Mouse (Mus musculus): ENCODE results near the gene Gm42420.

DNA sequence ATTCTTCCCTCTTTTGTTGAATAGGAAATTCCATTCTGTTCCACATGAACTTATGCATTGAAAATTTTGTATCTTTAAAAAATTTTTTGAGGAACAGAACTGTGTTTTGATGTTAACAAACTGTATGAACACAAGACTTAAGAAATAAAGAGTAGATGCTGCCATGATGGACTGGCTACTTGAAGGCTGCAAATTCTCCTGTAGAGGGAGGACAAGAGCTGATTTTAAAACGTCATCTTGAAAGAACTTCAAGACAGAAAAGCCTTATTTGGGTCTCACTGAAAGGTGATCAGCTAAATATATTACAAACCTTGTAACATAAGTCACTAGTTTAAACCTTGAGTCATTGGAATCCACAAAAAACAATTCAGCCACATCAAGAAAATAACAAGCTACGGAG is 24.7 kb downstream of the Gm42420 start:
- TF ChIP-seq CTCF (IDR thresholded peaks at IDR 0.05; ENCODE audit: borderline replicate concordance, extremely low read depth, insufficient read depth, insufficient read length) = no peak
- TF ChIP-seq POLR2A (IDR thresholded peaks at IDR 0.05; ENCODE audit: borderline replicate concordance, extremely low read depth, insufficient read depth, insufficient read length, poor library complexity, severe bottlenecking) = no peak

Measured in brain, embryonic 14.5 days (tissue).